20 mouse cellular contexts compared by ENCODE assay signal in genomic region chr9:47912823-47913222, GRCm38 (mm10).
"Had no signal": no experiment of that assay in that cellular context is flagged by ENCODE, and none has a peak within 500 bp of the region (broad histone marks: within the 10 kb centered on the region; RNA-seq: fewer than 3 reads in every experiment).

No protein-coding gene starts in this region.

- H3K27ac ChIP-seq: liver, embryonic 14.5 days; lung, embryonic 15.5 days; macrophage; midbrain, embryonic 13.5 days; midbrain, embryonic 15.5 days; neural tube, embryonic 12.5 days had no signal

- H3K4me2 ChIP-seq: lung, embryonic 15.5 days; midbrain, embryonic 11.5 days; midbrain, embryonic 13.5 days; midbrain, embryonic 15.5 days; neural tube, embryonic 12.5 days had no signal

- DNase-seq: lung, adult 2 months; lung, postnatal 14 days; lung, postnatal 36 days; retina, postnatal 1 day; right cerebral cortex, adult 18-20 months; right cerebral cortex, postnatal 25 days; right cerebral cortex, postnatal 4 days; spleen, adult 18-20 months; thymus, adult 18-20 months; thymus, postnatal 14 days; thymus, postnatal 36 days had no signal

- ATAC-seq: lung, postnatal 0 days; midbrain, embryonic 13.5 days; midbrain, embryonic 15.5 days had no signal

- H3K4me3 ChIP-seq: lung, embryonic 15.5 days; megakaryocyte, embryonic 14.5 days; midbrain, embryonic 13.5 days; midbrain, embryonic 15.5 days; neural tube, embryonic 12.5 days had no signal

- H3K9ac ChIP-seq: liver, embryonic 14.5 days; lung, embryonic 15.5 days; midbrain, embryonic 13.5 days; midbrain, embryonic 15.5 days; neural tube, embryonic 12.5 days had no signal

- H3K4me1 ChIP-seq: lung, embryonic 15.5 days; megakaryocyte, embryonic 14.5 days had no signal

- H3K36me3 ChIP-seq: lung, embryonic 15.5 days; midbrain, embryonic 13.5 days; midbrain, embryonic 15.5 days; neural tube, embryonic 12.5 days had no signal

- H3K27me3 ChIP-seq: lung, embryonic 15.5 days had no signal

- H3K9me3 ChIP-seq: lung, embryonic 15.5 days; midbrain, embryonic 13.5 days; midbrain, embryonic 15.5 days; neural tube, embryonic 12.5 days had no signal
